Mouse (Mus musculus) liver, embryonic 12.5 days (tissue): ENCODE data around the gene Zfand4. TPM values are rescaled to one million over a fixed set of nuclear protein-coding genes. Genes with fewer than 3 reads are reported as not detected.
"Not testable (repeated sequence)": the region's sequence is repeated elsewhere in the genome, so short reads cannot be mapped to it uniquely, and the experiment has no call there.

Source experiments
- ATAC-seq: fragments of 200-750 bp; cut with Nextera tagmentation; 2 replicates; pipeline ENCODE4 v1.8.0; 2017; ENCODE audit warnings: moderate number of reproducible peaks, mild to moderate bottlenecking, moderate library complexity
- H3K27ac ChIP-seq: fragments of 300-500 bp; sonication (generic); 2 replicates; pipeline ENCODE4 v1.5.1; 2016; ENCODE audit warnings: mild to moderate bottlenecking
- H3K27me3 ChIP-seq: fragments of 300-500 bp; sonication (generic); replicated peaks from 2 replicates; pipeline ENCODE4 v1.6.1; 2016; ENCODE audit warnings: mild to moderate bottlenecking, moderate library complexity
- H3K36me3 ChIP-seq: fragments of 300-500 bp; sonication (generic); 2 replicates; pipeline ENCODE4 v1.6.1; 2016; ENCODE audit warnings: mild to moderate bottlenecking, moderate library complexity
- H3K4me1 ChIP-seq: fragments of 300-500 bp; sonication (generic); 2 replicates; pipeline ENCODE4 v1.6.1; 2016
- H3K4me2 ChIP-seq: fragments of 300-500 bp; sonication (generic); 2 replicates; pipeline ENCODE4 v1.6.1; 2016; ENCODE audit warnings: mild to moderate bottlenecking, moderate library complexity
- H3K4me3 ChIP-seq: fragments of 300-500 bp; sonication (generic); 2 replicates; pipeline ENCODE4 v1.5.1; 2016; ENCODE audit warnings: mild to moderate bottlenecking, moderate library complexity
- H3K9ac ChIP-seq: fragments of 300-500 bp; sonication (generic); 2 replicates; pipeline ENCODE4 v1.6.1; 2016; ENCODE audit warnings: mild to moderate bottlenecking, moderate library complexity
- H3K9me3 ChIP-seq: fragments of 300-500 bp; sonication (generic); replicated peaks from 2 replicates; pipeline ENCODE4 v1.6.1; 2016; ENCODE audit warnings: mild to moderate bottlenecking, moderate library complexity
- WGBS: fragments of 180-500 bp; shearing (Covaris S2); methylation state at CpG from one replicate; pipeline ENCODE4 v1.1.7; 2016; ENCODE audit not compliant: insufficient replicate concordance; 5-methylcytosine and 5-hydroxymethylcytosine counted together
- polyA plus RNA-seq: library from polyadenylated mRNA; unstranded; fragments of >200 nt; fragmentation: Nextera tagmentation; extraction: Ambion mirVana; gene quantifications from 2 replicates; pipeline ENCODE4 v1.2.1, GENCODE M21; 2016

Gene Zfand4
- 6.1 and 6.6 TPM in 2 replicates for polyA plus RNA-seq

GRCm38 (mm10) chr6:116264018-116264651 is at the start of gene Zfand4:
Zfand4 (plus strand) TSS chr6:116264222.
- peaks cover 37% of the 10 kb centered on the region for H3K4me1 ChIP-seq
- H3K4me2 ChIP-seq: peak within 1 kb of the TSS; percentile 89
- peaks cover 31% of the 10 kb centered on the region for H3K36me3 ChIP-seq
- WGBS: 0% methylated on average over 66 of the region's 67 CpGs
- ATAC-seq: peak; percentile 98
- peak within 1 kb of the TSS; percentile 85 for H3K27ac ChIP-seq
- peak within 1 kb of the TSS; percentile 78 for H3K4me3 ChIP-seq
- H3K9me3 ChIP-seq: no peaks in the 10 kb centered on the region
- H3K27me3 ChIP-seq: no peaks in the 10 kb centered on the region
- peak within 1 kb of the TSS; percentile 87 for H3K9ac ChIP-seq

GRCm38 (mm10) chr6:116227767-116228166 is 36.3 kb upstream of the Zfand4 start:
- no peak for ATAC-seq
- Histone ChIP-seq H3K27me3 (no peaks in the 10 kb centered on the region), H3K4me3 (no peak overlapping the region), H3K36me3 (peaks cover 64% of the 10 kb centered on the region), H3K4me1 (0 out of 2 replicates have a peak, but pooled peaks cover 6% of the 10 kb centered on the region), H3K9ac (no peak overlapping the region), H3K9me3 (no peaks in the 10 kb centered on the region), H3K27ac (no peak overlapping the region), H3K4me2 (no peak overlapping the region)
- 57% methylated on average over 11 of the region's 11 CpGs for WGBS

GRCm38 (mm10) chr6:116228785-116229525 is 35.1 kb upstream of the Zfand4 start:
- peak overlapping the region; percentile 3; the same call in 1 of the 2 replicates for H3K27ac ChIP-seq
- H3K36me3 ChIP-seq: peaks cover 68% of the 10 kb centered on the region
- peak overlapping the region; percentile 30 for H3K4me2 ChIP-seq

GRCm38 (mm10) chr6:116234821-116235220 is 29.2 kb upstream of the Zfand4 start:
- 76% methylated on average over 2 of the region's 2 CpGs for WGBS
- not testable (repeated sequence) for H3K4me3 ChIP-seq, ATAC-seq, H3K27me3 ChIP-seq, H3K27ac ChIP-seq, H3K9ac ChIP-seq, H3K4me1 ChIP-seq, H3K9me3 ChIP-seq, H3K4me2 ChIP-seq
- peaks cover 65% of the 10 kb centered on the region for H3K36me3 ChIP-seq

More at GRCm38 (mm10) chr6:116228785-116229525, 35.1 kb upstream of the Zfand4 start:
- Histone ChIP-seq H3K4me1 (0 out of 2 replicates have a peak, but pooled peaks cover 6% of the 10 kb centered on the region), H3K9me3 (no peaks in the 10 kb centered on the region), H3K4me3 (no peak overlapping the region), H3K9ac (no peak overlapping the region), H3K27me3 (no peaks in the 10 kb centered on the region)
- 0 out of 2 replicates have a peak, but pooled peaks have one; percentile 40 for ATAC-seq
- 47% methylated on average over 12 of the region's 12 CpGs for WGBS

GRCm38 (mm10) chr6:116235336-116235735 is 28.7 kb upstream of the Zfand4 start:
- H3K27ac ChIP-seq: no peak overlapping the region
- peaks cover 68% of the 10 kb centered on the region for H3K36me3 ChIP-seq
- H3K9ac ChIP-seq: no peak overlapping the region
- no peaks in the 10 kb centered on the region for H3K9me3 ChIP-seq
- no peak overlapping the region for H3K4me3 ChIP-seq
- ATAC-seq: no peak
- H3K27me3 ChIP-seq: no peaks in the 10 kb centered on the region
- H3K4me2 ChIP-seq: no peak overlapping the region
- H3K4me1 ChIP-seq: no peaks in the 10 kb centered on the region
- WGBS: 80% methylated on average over 5 of the region's 5 CpGs

GRCm38 (mm10) chr6:116238083-116238482 is 25.9 kb upstream of the Zfand4 start:
- WGBS: 84% methylated on average over 5 of the region's 5 CpGs
- H3K9me3 ChIP-seq: no peaks in the 10 kb centered on the region
- no peak overlapping the region for H3K4me3 ChIP-seq
- ATAC-seq: no peak
- no peaks in the 10 kb centered on the region for H3K27me3 ChIP-seq
- no peaks in the 10 kb centered on the region for H3K4me1 ChIP-seq
- peaks cover 63% of the 10 kb centered on the region for H3K36me3 ChIP-seq
- no peak overlapping the region for H3K4me2 ChIP-seq
- no peak overlapping the region for H3K27ac ChIP-seq
- no peak overlapping the region for H3K9ac ChIP-seq

- ATAC-seq: no peak
- H3K36me3 ChIP-seq: peaks cover 68% of the 10 kb centered on the region
- WGBS: 69% methylated on average over 2 of the region's 2 CpGs
- H3K4me3 ChIP-seq: no peak overlapping the region
- H3K9me3 ChIP-seq: no peaks in the 10 kb centered on the region
- H3K27me3 ChIP-seq: no peaks in the 10 kb centered on the region
- no peak overlapping the region for H3K27ac ChIP-seq
- no peak overlapping the region for H3K9ac ChIP-seq
- H3K4me1 ChIP-seq: no peaks in the 10 kb centered on the region
- H3K4me2 ChIP-seq: no peak overlapping the region
These were observed 23.7 kb upstream of the Zfand4 start for GRCm38 (mm10) chr6:116240371-116240770.

GRCm38 (mm10) chr6:116259649-116260048 is 4.4 kb upstream of the Zfand4 start:
- no peak overlapping the region for H3K27ac ChIP-seq
- no peaks in the 10 kb centered on the region for H3K27me3 ChIP-seq
- ATAC-seq: no peak
- no peak overlapping the region for H3K4me3 ChIP-seq
- H3K36me3 ChIP-seq: peaks cover 59% of the 10 kb centered on the region
- no peak overlapping the region for H3K9ac ChIP-seq
- no peak overlapping the region for H3K4me2 ChIP-seq
- 83% methylated on average over 4 of the region's 4 CpGs for WGBS
- no peaks in the 10 kb centered on the region for H3K9me3 ChIP-seq
- peaks cover 12% of the 10 kb centered on the region; the same call in 1 of the 2 replicates for H3K4me1 ChIP-seq

GRCm38 (mm10) chr6:116260481-116260880 is 3.5 kb upstream of the Zfand4 start:
- H3K27me3 ChIP-seq: no peaks in the 10 kb centered on the region
- H3K4me2 ChIP-seq: no peak overlapping the region
- 81% methylated on average over 5 of the region's 5 CpGs for WGBS
- H3K9ac ChIP-seq: no peak overlapping the region
- H3K9me3 ChIP-seq: no peaks in the 10 kb centered on the region
- H3K4me3 ChIP-seq: no peak overlapping the region
- ATAC-seq: no peak
- no peak overlapping the region for H3K27ac ChIP-seq
- H3K4me1 ChIP-seq: peaks cover 20% of the 10 kb centered on the region
- H3K36me3 ChIP-seq: peaks cover 51% of the 10 kb centered on the region

- Histone ChIP-seq H3K9ac (no peak overlapping the region), H3K27me3 (no peaks in the 10 kb centered on the region), H3K9me3 (no peaks in the 10 kb centered on the region), H3K27ac (peak overlapping the region; percentile 64; the same call in 1 of the 2 replicates), H3K36me3 (peaks cover 35% of the 10 kb centered on the region), H3K4me2 (no peak overlapping the region), H3K4me3 (no peak overlapping the region), H3K4me1 (peaks cover 37% of the 10 kb centered on the region)
- 73% methylated on average over 1 of the region's 1 CpGs for WGBS
- no peak for ATAC-seq
These were observed 1.2 kb upstream of the Zfand4 start for GRCm38 (mm10) chr6:116262824-116263223.

GRCm38 (mm10) chr6:116264836-116265235 is 814 bp downstream of the Zfand4 start:
- WGBS: 67% methylated on average over 11 of the region's 11 CpGs
- Histone ChIP-seq H3K9me3 (no peaks in the 10 kb centered on the region), H3K4me1 (peaks cover 37% of the 10 kb centered on the region), H3K27ac (peak overlapping the region; percentile 23; the same call in 1 of the 2 replicates), H3K36me3 (peaks cover 28% of the 10 kb centered on the region), H3K27me3 (no peaks in the 10 kb centered on the region), H3K4me3 (peak overlapping the region; percentile 78), H3K4me2 (peak overlapping the region; percentile 89), H3K9ac (peak overlapping the region; percentile 87)
- ATAC-seq: no peak

- no peaks in the 10 kb centered on the region for H3K27me3 ChIP-seq
- H3K9me3 ChIP-seq: no peaks in the 10 kb centered on the region
- 77% methylated on average over 4 of the region's 4 CpGs for WGBS
- peaks cover 37% of the 10 kb centered on the region for H3K4me1 ChIP-seq
- H3K4me2 ChIP-seq: peak overlapping the region; percentile 89
- peak overlapping the region; percentile 75; the same call in 1 of the 2 replicates for H3K27ac ChIP-seq
- H3K4me3 ChIP-seq: peak overlapping the region; percentile 30; the same call in 1 of the 2 replicates
- H3K36me3 ChIP-seq: peaks cover 22% of the 10 kb centered on the region
- no peak for ATAC-seq
- H3K9ac ChIP-seq: peak overlapping the region; percentile 33; the same call in 1 of the 2 replicates
These were observed 1.6 kb downstream of the Zfand4 start for GRCm38 (mm10) chr6:116265603-116266002.
